Mouse (Mus musculus): ENCODE results near the gene Itprip. TPM values are rescaled to one million over a fixed set of nuclear protein-coding genes. Genes with fewer than 3 reads are reported as not detected.

The Itprip gene
- polyA plus RNA-seq, 1 experiment from 2014 or later, result 13.2 TPM

DNA sequence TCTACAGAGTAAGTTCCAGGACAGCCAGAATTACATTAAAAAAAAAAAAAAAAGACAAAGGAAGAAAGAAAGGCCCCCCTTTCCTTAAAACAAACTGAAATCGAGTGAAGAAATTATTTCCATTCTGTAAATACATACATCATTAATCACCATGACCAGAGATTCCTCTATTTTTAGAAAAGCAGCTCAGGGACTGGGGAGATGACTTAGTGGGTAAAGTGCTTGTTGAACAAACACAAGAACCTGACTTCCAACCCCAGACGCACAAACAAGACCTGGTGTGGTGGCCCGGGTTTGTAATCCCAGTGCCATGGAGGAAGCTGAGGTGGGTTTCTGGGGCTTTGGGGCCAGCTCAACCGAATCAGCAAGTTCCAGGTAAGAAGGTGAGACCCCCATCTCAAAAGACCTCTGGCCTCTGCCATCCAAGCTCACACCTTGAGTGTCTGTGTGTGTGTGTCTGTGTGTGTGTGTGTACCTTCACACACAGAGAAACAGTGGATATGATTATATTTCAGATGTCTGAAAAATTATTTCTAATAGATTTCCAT is 51.4 kb downstream of the Itprip start:
- Histone ChIP-seq H3K36me3 (ENCODE audit: control insufficient read depth, insufficient read depth, low read length) (no peaks in the 10 kb centered on the region), H3K9ac (ENCODE audit: low read length) (no peak overlapping the region), H3K27me3 (ENCODE audit: control insufficient read depth, insufficient read depth, low read length) (no peaks in the 10 kb centered on the region), H3K4me2 (no peak overlapping the region), H3K4me1 (ENCODE audit: control insufficient read depth, insufficient read depth, low read length) (peaks cover 3% of the 10 kb centered on the region), H3K9me3 (ENCODE audit: control insufficient read depth, low read length) (no peaks in the 10 kb centered on the region), H3K4me3 (ENCODE audit: low read depth, low read length) (no peak overlapping the region), H3K27ac (ENCODE audit: low read depth, low read length) (no peak overlapping the region)
- ATAC-seq (ENCODE audit: low FRiP score) (no peak), DNase-seq (ENCODE audit: low spot score, missing footprints) (peak; percentile 6)
- 76% methylated on average over 4 of the region's 4 CpGs for WGBS

DNA sequence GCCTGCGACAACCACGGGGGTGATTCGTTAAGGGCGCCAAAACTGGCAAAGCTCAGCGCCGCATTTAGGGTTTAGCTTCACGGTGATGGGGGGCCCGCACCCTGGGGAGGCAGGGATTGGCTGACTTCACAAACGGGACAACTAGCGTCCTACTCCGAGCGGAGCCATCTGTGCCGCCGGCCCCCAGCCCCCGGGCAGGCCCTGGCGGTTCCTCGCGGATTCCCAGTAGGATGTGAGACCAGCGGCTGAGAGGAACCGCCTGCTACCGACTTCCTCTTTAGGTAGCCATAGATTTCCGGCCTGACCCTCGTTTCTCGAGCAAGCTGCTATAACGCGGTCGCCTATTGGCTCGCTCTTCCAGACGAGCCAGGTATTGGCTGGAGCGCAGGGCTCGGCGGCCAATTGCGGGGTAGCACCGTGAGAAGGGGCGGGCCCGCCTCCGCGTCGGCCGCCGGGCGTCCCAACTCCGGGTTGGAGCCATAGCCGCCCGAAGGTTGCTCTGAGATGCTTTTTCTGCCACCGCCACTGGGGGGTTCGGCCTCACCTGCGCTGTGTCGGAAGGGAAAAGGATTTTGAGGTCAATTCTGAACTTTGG is 53.6 kb downstream of the Itprip start, which contains the start of gene Gsto2:
Gene Gsto2, plus strand, starts transcription at position 182 of the 595 bp plus-strand sequence.
- H3K4me3 ChIP-seq (ENCODE audit: low read depth, low read length), result peak within 1 kb of the TSS; percentile 69
- no peaks in the 10 kb centered on the region for H3K36me3 ChIP-seq (ENCODE audit: control insufficient read depth, insufficient read depth, low read length)
- peaks cover 3% of the 10 kb centered on the region for H3K4me1 ChIP-seq (ENCODE audit: control insufficient read depth, insufficient read depth, low read length)
- peak within 1 kb of the TSS; percentile 72 for H3K27ac ChIP-seq (ENCODE audit: low read depth, low read length)
- no peaks in the 10 kb centered on the region for H3K27me3 ChIP-seq (ENCODE audit: control insufficient read depth, insufficient read depth, low read length)
- peak within 1 kb of the TSS; percentile 84 for H3K4me2 ChIP-seq
- H3K9me3 ChIP-seq (ENCODE audit: control insufficient read depth, low read length), result no peaks in the 10 kb centered on the region
- DNase-seq (ENCODE audit: low spot score, missing footprints) (peak; percentile 97), ATAC-seq (ENCODE audit: low FRiP score) (peak; percentile 100)
- peak within 1 kb of the TSS; percentile 94 for H3K9ac ChIP-seq (ENCODE audit: low read length)
- under 1% methylated on average over 49 of the region's 49 CpGs for WGBS

DNA sequence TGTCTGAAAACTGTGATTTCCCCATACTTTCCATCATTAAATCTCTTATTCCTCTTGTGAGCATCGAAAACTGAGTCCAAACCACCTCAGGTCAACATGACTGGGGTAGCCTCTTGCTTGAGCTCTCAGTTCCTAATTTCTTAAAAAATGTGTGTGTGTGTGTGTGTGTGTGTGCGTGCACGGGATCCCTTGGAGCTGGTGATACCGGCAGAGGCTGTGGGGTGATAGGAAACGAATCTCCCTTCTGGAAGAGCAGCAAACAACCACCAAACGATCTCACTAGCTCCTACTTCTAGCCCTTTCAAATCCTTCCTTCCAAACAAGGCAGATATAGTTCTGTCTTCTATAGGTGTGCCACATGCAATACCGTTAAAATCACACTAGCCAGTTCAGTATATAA is 54.4 kb downstream of the Itprip start:
- ATAC-seq (ENCODE audit: low FRiP score) (no peak), DNase-seq (ENCODE audit: low spot score, missing footprints) (peak; percentile 31)
- Histone ChIP-seq H3K9ac (ENCODE audit: low read length) (peak overlapping the region; percentile 94), H3K4me1 (ENCODE audit: control insufficient read depth, insufficient read depth, low read length) (peaks cover 3% of the 10 kb centered on the region), H3K4me2 (peak overlapping the region; percentile 84), H3K36me3 (ENCODE audit: control insufficient read depth, insufficient read depth, low read length) (no peaks in the 10 kb centered on the region), H3K9me3 (ENCODE audit: control insufficient read depth, low read length) (no peaks in the 10 kb centered on the region), H3K27ac (ENCODE audit: low read depth, low read length) (no peak overlapping the region), H3K4me3 (ENCODE audit: low read depth, low read length) (peak overlapping the region; percentile 69), H3K27me3 (ENCODE audit: control insufficient read depth, insufficient read depth, low read length) (no peaks in the 10 kb centered on the region)
- WGBS, result 83% methylated on average over 7 of the region's 7 CpGs

DNA sequence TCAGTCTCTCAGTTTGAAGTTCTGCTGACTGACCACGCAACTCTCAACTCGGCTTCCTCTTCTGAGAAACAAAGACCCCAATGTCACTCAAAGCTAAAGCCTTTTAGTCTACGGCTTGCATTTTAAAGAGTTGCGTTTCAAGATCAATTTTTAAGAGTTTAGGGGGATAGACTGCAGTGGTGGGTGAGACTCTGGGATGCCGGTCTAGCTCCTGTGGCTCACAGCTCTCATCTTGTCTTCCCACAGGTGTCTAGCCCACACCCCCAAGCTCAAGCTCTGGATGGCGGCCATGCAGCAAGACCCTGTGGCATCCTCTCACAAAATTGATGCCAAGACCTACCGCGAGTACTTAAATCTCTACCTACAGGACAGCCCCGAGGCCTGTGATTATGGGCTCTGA is 55.0 kb downstream of the Itprip start:
- WGBS, result 96% methylated on average over 9 of the region's 9 CpGs

DNA sequence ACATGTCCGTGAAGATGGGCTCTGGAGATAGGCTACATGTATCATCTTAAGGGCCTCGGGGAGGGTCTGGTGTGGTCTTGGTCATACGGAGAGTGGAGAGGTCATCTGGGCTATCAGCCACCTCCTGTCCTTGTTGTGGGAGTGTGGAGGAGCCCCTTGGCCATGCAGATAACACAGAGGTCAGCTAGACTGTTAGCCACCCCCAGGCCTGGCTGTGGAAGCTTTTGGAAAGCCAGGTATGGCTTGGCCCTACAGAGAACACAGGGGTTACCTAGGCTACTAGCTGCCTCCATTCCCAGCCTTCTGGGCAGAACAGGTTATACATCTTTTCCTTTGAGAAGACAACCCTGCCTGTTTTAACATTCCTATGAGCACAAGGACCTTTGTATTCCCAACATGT is 56.5 kb downstream of the Itprip start:
- no peak overlapping the region for H3K27ac ChIP-seq (ENCODE audit: low read depth, low read length)
- H3K4me2 ChIP-seq, result no peak overlapping the region
- peaks cover 3% of the 10 kb centered on the region for H3K4me1 ChIP-seq (ENCODE audit: control insufficient read depth, insufficient read depth, low read length)
- no peak overlapping the region for H3K9ac ChIP-seq (ENCODE audit: low read length)
- no peak for ATAC-seq (ENCODE audit: low FRiP score)
- no peak for DNase-seq (ENCODE audit: low spot score, missing footprints)
- 90% methylated on average over 3 of the region's 3 CpGs for WGBS
- H3K27me3 ChIP-seq (ENCODE audit: control insufficient read depth, insufficient read depth, low read length), result no peaks in the 10 kb centered on the region
- H3K36me3 ChIP-seq (ENCODE audit: control insufficient read depth, insufficient read depth, low read length), result no peaks in the 10 kb centered on the region
- no peak overlapping the region for H3K4me3 ChIP-seq (ENCODE audit: low read depth, low read length)
- no peaks in the 10 kb centered on the region for H3K9me3 ChIP-seq (ENCODE audit: control insufficient read depth, low read length)

More for the DNA sequence above, 55.0 kb downstream of the Itprip start:
- H3K4me1 ChIP-seq (ENCODE audit: control insufficient read depth, insufficient read depth, low read length), result peaks cover 3% of the 10 kb centered on the region
- H3K36me3 ChIP-seq (ENCODE audit: control insufficient read depth, insufficient read depth, low read length), result no peaks in the 10 kb centered on the region
- H3K9ac ChIP-seq (ENCODE audit: low read length), result no peak overlapping the region
- ATAC-seq (ENCODE audit: low FRiP score), result no peak
- no peak overlapping the region for H3K4me2 ChIP-seq
- H3K9me3 ChIP-seq (ENCODE audit: control insufficient read depth, low read length), result no peaks in the 10 kb centered on the region
- H3K4me3 ChIP-seq (ENCODE audit: low read depth, low read length), result no peak overlapping the region
- H3K27me3 ChIP-seq (ENCODE audit: control insufficient read depth, insufficient read depth, low read length), result no peaks in the 10 kb centered on the region
- H3K27ac ChIP-seq (ENCODE audit: low read depth, low read length), result no peak overlapping the region
- peak; percentile 61 for DNase-seq (ENCODE audit: low spot score, missing footprints)

DNA sequence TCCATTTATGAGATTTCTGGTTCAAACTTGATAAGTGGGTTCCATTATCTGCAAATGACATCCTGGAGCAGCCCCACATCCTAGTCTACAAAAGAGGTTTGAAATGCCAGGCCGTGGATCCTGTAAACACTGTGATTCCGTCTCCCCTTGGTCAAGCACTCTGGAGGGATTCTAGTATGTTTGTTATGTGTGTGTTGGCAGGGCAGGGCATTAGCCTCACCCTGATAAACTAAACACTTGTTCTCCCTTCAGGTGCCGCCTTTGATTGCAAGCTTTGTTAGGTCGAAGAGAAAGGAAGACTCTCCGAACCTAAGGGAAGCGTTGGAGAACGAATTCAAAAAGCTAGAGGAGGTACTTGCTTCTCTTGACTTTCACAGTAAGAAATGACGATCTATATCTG is 59.9 kb downstream of the Itprip start:
- no peak for DNase-seq (ENCODE audit: low spot score, missing footprints)
- 92% methylated on average over 8 of the region's 8 CpGs for WGBS

DNA sequence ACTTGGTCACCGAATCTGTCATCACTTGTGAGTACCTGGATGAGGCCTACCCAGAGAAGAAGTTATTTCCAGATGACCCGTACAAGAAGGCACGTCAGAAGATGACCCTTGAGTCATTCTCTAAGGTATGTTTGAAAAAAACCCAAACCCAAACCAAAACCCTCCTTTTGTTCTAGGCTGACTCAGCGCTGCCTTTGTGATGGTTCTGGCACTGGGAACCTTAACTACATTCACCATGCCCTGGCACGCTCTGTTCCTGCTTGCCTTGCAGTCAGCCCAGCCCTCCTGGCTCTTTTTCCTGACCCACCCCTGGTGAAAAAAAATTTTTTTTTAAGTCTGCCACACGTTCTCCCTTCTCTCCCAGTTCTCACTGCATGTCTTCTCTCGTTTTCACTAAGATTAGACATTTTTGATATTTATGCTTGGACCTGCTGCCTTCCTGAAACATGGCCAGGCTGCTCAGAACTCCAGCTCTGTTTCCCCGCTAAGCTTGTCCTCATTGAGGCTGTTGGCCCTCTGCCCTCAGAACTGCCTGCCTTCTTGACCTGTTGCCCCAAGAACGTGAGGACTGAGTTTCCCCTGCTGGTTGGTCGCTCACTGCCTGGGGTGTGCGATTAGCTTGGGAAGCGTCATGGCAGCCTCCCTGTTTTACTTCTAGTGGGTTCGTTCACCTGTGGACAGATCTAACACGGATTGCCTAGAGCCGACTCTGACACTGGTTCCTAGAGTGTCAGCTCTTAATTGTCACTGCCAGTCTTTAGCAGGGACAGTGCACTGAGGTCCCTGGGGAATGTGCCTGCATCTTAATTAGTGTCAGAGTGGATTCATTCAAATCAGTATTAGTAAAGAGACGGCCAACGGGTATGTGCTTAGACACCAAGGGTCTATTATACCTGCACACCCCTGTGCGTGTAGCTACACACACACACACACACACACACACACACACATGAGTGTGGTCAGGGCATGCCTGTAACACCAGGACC is 60.8 kb downstream of the Itprip start:
- Histone ChIP-seq H3K27ac (ENCODE audit: low read depth, low read length) (no peak overlapping the region), H3K36me3 (ENCODE audit: control insufficient read depth, insufficient read depth, low read length) (no peaks in the 10 kb centered on the region), H3K4me1 (ENCODE audit: control insufficient read depth, insufficient read depth, low read length) (peaks cover 10% of the 10 kb centered on the region), H3K9ac (ENCODE audit: low read length) (no peak overlapping the region), H3K4me3 (ENCODE audit: low read depth, low read length) (no peak overlapping the region), H3K9me3 (ENCODE audit: control insufficient read depth, low read length) (no peaks in the 10 kb centered on the region), H3K27me3 (ENCODE audit: control insufficient read depth, insufficient read depth, low read length) (no peaks in the 10 kb centered on the region; the same call in 1 of the 2 replicates), H3K4me2 (no peak overlapping the region)
- DNase-seq (ENCODE audit: low spot score, missing footprints), result no peak
- WGBS, result 85% methylated on average over 18 of the region's 18 CpGs
- ATAC-seq (ENCODE audit: low FRiP score), result no peak

More for the DNA sequence above, 59.9 kb downstream of the Itprip start:
- Histone ChIP-seq H3K27me3 (ENCODE audit: control insufficient read depth, insufficient read depth, low read length) (no peaks in the 10 kb centered on the region; the same call in 1 of the 2 replicates), H3K4me2 (no peak overlapping the region), H3K4me1 (ENCODE audit: control insufficient read depth, insufficient read depth, low read length) (peaks cover 10% of the 10 kb centered on the region), H3K9me3 (ENCODE audit: control insufficient read depth, low read length) (no peaks in the 10 kb centered on the region), H3K27ac (ENCODE audit: low read depth, low read length) (no peak overlapping the region), H3K9ac (ENCODE audit: low read length) (no peak overlapping the region), H3K4me3 (ENCODE audit: low read depth, low read length) (no peak overlapping the region), H3K36me3 (ENCODE audit: control insufficient read depth, insufficient read depth, low read length) (no peaks in the 10 kb centered on the region)
- ATAC-seq (ENCODE audit: low FRiP score), result no peak

DNA sequence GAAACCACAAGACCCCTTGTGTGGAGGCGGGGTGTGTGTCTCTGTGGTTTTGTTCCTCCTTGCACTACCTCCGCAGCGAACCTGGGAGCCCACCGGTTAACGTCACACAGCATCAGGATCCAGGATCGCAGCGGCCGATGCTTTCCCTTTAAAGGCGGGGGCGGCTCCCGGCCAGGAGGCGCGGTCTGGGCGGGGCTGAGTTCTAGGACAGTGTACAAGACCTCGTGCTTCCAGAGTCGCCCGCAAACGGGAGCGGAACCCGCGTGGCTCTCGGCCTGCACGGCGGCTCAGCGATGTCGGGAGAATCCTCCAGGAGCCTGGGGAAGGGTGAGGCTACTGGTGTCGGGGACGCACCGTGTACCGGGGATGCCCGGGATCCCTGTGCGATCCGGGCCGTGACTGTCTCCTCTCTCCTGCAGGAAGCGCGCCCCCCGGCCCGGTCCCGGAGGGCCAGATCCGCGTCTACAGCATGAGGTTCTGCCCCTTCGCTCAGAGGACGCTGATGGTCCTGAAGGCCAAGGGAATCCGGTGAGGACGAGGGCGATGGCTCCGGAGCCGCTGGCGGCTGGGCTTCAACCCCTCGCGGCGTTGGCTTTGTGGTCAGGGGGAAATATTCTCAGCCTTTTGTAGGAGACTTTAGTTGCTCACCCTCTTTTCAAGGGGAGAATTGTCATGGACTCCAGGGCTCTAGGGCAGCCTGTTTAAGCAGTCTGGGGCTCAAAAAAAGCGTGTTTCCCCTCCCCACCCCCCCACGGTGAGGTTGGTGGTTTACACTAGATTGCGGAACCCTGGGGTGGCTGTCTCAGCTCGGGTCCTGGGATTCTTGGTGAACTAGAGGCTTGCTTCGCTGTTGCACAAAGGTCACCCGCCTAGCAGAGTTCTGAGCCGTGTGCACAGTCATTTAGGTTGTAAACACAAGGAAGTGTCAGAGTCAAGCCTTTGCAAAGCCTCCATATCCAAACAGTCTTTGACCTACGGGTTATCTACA is 64.0 kb downstream of the Itprip start, which contains the start of gene Gsto1:
Gene Gsto1, plus strand, starts transcription at position 175 of the 988 bp plus-strand sequence.
- no peak within 1 kb of the TSS for H3K27ac ChIP-seq (ENCODE audit: low read depth, low read length)
- no peaks in the 10 kb centered on the region for H3K36me3 ChIP-seq (ENCODE audit: control insufficient read depth, insufficient read depth, low read length)
- no peaks in the 10 kb centered on the region; the same call in 1 of the 2 replicates for H3K27me3 ChIP-seq (ENCODE audit: control insufficient read depth, insufficient read depth, low read length)
- H3K4me1 ChIP-seq (ENCODE audit: control insufficient read depth, insufficient read depth, low read length), result peaks cover 10% of the 10 kb centered on the region
- peak within 1 kb of the TSS; percentile 66 for H3K4me3 ChIP-seq (ENCODE audit: low read depth, low read length)
- H3K9ac ChIP-seq (ENCODE audit: low read length), result peak within 1 kb of the TSS; percentile 77
- H3K4me2 ChIP-seq, result peak within 1 kb of the TSS; percentile 99
- peak; percentile 97 for DNase-seq (ENCODE audit: low spot score, missing footprints)
- no peaks in the 10 kb centered on the region for H3K9me3 ChIP-seq (ENCODE audit: control insufficient read depth, low read length)
- under 1% methylated on average over 60 of the region's 60 CpGs for WGBS
- ATAC-seq (ENCODE audit: low FRiP score), result peak; percentile 94

All from midbrain, embryonic 11.5 days (tissue).